Mouse (Mus musculus) Muller cell, postnatal 12 days (primary cell): ENCODE results near the gene Iqch.
"Not testable (repeated sequence)": the region's sequence is repeated elsewhere in the genome, so short reads cannot be mapped to it uniquely, and the experiment has no call there.

Source experiments
- DNase-seq: peaks from one replicate; pipeline ENCODE4 v3.0.0-alpha.2; 2015; ENCODE audit errors: inconsistent ontology term

Gene Iqch

DNA sequence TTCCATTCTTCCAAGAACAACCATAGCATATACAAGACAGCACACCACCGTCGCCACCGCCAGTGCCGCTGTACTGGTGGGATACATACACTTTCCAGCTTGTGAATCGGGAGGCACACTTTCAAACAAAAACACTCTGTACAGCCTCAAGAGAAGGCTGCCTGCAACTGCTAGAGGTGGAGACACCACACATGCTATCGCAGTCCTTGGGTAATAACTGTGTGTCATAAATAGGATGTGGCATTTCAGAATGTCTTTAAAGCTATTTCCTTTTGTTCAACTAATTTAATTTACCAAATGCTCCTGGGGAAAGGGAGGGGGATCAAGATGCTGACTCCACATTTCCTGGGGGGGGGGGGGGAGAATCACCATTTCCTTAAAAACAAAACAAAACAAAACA is 34.0 kb downstream of the Iqch start:
- DNase-seq, result no peak

DNA sequence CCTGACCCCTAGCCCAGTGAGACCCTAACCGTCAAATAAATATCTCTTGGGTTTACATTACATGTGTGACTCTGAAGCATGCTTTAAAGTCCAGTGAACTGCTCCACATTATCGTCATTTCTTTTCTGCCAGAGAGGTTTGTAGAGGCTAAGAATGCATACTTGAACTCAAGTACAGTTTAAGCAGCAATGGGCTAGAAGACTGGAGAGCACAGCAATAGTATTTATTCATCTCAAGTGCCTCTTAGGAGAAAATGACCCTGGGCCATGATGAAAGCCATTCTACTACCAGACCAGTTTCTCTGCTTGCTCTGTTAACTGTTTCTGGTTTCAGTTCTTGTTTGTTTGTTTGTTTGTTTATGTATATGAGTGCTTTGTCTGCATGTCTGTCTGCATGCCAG is 38.9 kb downstream of the Iqch start:
- no peak for DNase-seq

DNA sequence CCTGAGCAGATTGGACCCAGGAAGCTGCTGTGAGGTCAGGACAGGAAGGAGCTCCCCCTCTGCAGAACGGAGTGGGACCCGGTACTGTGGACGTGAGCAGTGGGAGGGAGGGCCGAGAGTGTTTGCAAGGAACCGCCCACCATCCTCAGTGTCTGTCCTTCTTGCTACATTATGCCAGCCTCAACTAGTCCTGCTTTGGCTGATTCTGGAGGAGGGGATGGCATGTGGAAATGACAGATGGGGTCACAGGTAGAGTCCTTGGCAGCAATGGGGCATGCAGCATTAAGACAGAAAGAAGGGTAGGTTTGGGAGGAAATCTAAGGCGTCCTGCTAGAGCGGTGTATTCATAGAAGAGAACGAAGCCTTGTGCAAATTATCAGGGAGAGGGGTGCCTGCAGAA is 40.4 kb downstream of the Iqch start:
- DNase-seq, result no peak

DNA sequence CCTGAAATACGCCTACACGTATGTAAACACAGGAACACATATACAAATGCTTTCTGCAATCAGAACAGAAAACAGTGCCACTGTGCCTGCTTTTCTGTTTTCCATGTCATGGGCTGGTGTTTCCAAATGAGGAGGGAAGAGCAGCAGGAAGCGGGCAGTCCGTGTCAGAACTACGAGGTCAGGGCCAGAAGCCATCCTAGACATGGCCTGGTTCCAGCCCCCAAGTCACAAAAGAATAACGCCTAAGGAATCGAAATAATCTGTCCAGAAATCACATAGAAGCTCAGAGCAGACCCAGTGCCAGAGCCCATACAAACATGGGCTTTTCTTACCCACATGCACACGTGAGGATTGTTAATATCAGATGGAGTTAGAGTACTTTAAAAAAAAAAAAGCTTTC is 45.4 kb downstream of the Iqch start:
- DNase-seq, result no peak

DNA sequence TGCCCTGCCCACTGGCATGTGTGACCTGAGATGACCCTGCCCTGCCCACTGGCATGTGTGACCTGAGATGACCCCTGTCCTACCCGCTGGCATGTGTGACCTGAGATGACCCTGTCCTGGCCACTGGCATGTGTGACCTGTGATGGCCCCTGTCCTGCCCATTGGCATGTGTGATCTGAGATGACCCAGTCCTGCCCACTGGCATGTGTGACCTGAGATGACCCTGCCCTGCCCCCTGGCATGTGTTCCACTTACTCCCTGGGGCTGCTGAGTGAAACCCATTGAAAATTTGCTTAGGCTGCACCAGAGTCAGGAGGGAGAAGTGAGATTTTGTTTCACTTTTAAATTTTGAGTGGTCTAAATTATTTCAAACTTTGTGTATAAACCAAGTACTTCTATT is 46.0 kb downstream of the Iqch start:
- DNase-seq, result no peak

DNA sequence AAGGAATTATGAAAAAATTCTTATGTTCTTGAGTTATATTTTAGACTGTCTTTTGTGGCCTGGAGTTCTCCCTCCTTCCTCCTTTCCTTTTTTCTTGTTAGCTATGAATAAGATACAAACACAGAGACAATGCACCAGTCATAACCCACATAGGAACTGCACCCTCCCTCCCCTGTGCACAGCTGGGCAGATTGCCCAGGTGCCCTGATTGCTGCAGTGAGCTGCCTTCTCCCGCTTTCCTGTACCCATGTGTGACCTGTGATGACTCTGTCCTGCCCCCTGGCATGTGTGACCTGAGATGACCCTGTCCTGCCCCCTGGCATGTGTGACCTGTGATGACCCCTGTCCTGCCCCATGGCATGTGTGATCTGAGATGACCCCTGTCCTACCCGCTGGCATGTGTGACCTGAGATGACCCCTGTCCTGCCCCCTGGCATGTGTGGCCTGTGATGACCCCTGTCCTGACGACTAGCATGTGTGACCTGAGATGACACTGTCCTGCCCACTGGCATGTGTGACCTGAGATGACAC is 46.8 kb downstream of the Iqch start:
- peak; percentile 17 for DNase-seq

DNA sequence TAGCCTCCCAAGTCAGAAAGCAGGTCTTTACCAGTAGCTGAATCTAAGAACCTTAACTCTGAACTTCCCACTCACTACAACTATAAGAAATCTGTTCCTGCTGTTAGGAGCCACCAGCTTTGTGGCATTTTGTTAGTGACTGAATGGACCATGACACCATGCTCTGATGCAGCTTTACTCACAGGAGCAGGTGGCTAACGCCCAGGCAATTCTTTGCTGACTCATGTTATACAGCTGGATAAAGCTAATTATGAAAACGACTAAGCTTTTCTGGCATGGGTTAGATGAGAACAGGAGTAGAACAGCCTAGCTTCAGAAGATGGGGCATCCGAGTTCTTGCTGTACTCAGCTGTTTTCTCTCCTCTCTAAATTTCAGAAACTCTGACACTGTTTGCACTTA is 48.7 kb downstream of the Iqch start:
- peak; percentile 66 for DNase-seq

DNA sequence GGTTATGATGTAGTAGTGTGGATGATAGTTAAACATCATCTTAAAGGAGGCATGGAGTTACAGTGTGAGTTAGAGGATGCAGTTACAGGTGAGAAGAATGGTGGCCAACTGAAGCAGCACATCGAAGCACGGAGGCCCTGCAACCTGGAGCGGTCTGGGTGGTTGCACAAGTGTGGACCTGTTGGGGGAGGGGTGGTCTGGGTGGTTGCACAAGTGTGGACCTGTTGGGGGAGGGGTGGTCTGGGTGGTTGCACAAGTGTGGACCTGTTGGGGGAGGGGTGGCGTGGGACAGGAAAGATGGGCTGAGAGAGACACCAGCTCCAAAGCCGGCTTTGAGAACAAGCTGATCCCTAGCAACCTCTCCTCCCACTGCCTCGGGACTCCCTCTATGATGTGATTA is 51.6 kb downstream of the Iqch start:
- DNase-seq, result not testable (repeated sequence)

DNA sequence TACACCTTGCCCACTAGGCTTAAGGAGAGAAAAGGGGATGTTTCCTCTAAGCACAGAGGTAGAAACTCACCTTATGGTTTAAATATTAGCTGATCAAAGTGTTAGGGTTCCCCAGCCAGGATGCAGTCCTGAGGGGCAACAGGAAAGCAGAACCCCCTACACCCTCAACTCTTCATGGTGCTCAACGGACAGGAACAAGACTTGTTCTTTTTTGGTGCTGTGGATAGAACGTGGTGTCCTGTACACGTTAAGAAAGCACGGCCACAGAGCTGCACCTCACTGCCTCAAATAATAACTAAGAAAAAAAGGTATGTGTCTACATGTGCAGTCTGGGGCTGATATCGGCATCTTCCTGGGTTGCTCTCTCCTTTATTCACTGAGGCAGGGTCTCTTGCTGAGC is 53.3 kb downstream of the Iqch start:
- DNase-seq, result no peak

DNA sequence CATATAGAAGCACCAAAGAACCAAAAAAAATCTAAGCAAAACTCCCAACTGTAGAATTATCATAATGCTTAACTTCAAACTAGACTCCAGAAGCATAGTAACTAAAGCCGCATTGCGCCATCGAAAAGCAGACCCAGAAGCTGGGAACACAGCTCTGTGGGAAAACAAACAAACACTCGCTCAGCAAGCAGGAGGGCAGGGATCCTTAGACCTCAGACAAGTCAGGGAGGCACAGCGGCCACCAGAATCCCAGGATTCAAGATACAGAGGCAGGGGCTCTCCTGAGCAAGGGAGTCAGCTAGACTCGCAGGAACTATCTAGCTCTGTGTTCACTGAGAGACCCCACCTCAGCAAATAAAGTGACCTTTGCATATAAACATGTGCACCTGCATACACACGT is 60.4 kb downstream of the Iqch start:
- DNase-seq, result no peak

DNA sequence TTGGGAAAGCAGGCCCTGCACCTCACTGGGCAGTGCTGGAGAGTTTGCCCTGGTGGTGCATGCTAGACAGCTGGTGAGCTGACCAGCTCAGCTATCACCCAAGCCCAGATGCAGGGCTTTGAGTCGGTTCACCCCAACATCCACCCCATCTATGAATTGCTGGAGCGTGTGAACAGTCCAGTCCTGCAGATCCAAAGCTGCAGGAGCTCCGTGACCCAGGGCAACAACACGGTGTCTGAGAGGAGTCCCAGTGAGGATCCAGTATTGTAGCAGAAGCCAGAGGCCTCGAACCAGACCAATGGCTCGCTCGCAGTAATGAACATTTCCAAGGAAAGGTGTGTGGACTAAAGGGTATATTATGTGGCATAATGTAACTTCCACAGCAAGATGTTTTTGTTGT is 61.0 kb downstream of the Iqch start:
- DNase-seq, result no peak

DNA sequence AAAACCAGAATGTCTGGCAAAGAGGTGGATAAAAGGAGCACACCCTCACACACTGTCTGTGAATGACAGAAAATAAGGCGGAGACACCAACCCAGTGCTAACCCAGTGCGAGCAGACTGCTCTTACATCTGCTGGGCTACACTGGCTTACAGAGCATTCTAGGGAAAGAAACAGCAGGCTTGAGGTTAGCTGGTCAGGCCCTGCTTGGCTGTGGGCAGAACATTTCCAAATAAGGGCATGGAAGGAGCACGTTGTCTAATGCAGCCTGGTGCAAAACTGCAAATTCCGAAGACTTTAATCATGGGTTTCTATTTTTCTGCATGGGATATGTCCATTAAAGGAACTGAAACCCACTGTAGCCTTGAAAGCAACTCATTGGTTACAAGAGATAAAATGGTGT is 64.8 kb downstream of the Iqch start:
- peak; percentile 16 for DNase-seq

DNA sequence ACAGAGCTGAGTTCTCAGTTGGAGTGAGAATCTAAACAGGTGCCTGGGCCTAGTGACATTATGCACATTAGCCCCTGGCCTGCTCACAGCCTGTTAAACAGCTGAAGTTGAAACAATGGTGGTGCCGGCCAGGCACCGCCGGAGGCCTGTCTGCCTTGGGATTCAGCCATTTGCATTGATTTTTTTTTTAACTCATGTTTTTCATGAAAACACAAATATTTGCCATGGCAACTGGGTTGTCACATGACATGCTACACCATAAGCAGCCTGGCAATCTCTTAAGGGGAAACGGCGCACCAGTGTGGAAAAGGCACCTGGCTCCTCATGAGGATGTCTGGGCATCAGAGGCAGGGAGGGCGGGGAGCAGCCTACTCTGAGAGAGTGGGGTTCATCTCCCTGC is 67.3 kb downstream of the Iqch start:
- peak; percentile 44 for DNase-seq

DNA sequence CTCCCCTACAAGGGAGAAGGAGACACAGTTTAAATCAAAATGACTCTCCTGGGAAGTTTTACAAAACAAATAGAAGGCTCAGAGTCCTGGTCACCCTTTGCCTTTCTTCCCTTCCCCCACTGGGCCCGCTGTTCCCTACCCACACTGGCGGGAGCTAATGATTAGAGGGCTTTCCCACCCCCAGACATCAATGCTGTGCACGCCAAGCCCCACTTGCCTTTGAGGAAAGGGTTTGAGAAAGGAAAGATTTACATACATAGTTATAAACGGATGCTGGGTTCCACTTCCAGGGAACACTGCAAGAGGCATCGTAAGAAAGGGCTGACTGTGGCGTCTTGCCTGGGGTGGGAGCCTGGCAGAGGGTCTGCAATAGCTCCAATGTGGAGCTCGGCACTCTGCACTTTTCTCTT is 67.9 kb downstream of the Iqch start:
- DNase-seq, result no peak

DNA sequence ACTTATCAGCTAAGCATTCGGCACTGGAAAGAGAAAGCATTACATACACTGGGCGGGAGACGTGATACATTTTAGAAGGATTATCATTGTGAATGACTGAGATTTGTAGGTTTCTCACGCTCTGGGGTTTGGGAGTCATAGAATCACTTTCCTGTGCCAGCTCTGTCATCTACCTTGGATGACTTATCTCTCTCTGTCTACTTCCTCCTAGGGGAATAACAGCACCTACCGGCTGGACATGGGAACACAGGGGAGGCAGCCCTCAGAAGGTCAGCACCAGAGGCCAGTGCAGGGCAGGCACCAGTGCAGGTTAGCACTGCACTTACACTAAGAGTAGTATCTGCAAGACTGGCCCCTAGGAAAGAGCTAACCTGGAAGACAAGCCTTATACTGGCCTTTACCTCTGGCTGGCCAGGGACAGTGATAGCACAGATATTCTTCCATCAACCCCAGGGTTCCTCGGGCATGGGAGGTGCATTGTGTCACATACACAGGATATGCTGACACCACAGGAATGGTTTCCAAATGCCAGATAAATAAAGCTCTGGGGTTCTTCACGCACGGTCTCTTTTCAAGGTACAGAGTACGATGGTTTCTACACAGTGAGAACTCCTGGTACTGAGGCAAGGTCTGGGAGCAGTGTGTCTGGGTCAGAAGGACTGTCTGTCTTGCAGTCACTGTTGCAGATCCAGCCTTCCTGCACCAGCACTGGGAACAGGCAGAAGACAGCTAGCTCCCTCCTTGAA is 69.2 kb downstream of the Iqch start:
- no peak for DNase-seq

DNA sequence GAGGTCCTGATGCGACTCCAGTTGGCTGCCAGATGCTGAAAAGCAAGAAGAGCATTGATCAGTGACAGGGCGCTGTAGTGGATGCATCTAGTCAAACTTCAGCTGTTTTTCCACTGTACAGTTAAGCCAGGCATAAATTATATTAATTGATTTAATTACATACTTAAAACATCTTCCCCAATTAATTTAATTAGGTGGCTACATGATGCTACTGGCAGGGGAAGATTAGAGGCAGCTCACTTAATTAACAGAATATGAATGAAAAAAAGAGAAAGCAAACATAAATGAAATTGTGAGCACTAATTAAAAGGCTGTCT is 78.4 kb downstream of the Iqch start:
- DNase-seq, result peak; percentile 73

DNA sequence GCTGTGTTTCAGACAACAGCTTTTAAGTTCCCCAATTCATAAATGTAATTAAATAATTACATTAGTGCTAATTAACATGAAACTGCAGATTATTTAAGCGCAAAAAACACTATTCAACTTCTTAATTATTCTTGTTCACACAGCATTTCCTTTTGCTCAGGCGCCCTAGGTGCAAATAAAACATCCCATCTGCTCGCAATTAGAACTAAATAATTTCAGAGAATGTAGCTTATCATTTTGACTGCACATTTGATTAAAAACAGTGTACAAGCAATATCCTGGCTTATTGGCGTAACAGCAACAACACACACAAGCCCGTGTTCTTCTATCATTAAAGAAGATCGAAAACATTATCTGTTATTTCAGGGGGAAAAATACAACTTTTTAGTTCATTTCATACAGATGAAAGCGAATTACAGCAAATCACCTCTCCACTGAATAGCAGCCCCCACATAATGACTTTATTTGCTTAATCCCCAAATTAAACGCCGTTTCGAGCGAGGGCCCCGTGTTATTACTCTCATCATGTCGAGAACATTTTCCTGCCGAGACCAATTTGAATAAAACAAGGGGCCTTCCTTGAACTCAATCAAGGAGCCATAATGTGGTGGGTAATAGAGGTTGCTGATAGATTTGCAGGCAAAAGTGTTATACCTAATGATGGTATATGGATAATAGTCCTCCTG is 78.9 kb downstream of the Iqch start:
- no peak for DNase-seq

DNA sequence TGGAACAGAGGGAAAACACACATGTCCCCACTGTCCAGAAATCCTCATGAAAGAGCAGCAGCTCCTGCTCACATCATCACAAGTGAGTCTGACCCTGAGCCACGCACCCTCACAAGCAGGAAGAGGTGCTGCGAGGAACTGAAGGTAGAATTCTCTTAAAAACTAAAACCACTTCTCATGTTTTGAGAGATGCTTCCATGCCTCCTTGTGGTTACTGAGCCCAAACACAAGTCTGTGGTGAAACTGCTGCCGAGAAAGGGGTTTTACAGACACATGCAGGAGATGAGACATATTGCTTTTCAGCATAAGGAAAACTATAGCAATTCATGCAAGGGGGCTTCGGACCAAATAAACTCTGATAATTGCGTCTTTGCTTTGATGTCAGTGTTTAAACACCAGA is 89.4 kb downstream of the Iqch start:
- no peak for DNase-seq

DNA sequence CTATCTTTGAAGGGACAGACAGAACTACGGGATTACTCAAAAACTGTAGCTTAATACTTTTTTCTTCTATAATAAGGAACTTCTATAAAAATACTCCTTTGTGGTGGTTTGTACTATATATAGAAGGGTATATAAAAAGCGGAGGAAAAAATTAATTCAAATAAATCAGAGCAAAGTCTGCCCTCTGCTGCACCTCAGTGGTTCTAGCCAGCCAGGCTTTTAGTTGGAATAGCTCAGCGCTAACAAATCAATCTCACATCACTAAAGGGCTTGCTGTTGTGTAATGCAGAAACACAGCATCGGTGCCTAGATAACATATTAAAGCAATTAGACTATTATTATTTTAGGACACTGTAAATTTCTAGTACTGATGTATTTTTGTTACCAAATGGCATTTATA is 91.3 kb downstream of the Iqch start:
- DNase-seq, result no peak

DNA sequence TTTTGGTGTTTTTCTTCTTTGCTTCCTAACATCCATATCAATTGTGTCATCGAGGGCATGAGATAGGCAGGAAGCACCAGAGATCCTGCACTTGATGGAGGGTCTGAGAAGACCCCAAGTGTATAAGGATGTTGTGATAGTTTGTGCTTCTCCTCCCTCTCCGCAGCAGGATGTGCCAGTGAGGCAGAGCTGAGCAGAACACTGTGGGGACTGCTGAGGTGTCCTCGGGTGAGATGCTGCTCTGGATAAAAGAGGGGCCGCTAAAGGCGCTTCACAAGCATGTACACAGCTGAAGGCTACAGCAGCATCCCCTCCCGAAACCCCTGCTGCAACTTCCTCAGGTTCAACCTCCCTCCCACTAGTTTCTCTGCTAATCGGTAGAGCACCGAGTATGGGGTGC is 95.2 kb downstream of the Iqch start:
- no peak for DNase-seq

DNA sequence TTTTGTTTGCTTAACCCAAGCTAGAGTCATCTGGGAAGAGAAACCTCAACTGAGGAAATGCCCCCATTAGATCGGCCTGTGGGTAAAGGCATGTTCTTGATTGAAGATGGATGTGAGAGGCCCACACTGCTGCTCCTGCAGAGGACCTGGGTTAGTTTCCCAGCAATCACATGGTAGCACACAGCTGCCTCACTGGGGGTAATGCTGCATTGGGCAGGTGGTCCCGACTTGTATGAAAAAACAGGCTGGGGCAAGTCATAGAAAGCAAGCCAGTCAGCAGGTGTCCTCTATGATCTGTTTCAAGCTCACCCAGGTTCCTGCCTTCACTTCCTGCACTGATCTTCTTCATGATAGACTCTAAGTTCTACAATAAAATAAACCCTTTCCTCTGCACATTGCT is 98.4 kb downstream of the Iqch start:
- DNase-seq, result no peak

DNA sequence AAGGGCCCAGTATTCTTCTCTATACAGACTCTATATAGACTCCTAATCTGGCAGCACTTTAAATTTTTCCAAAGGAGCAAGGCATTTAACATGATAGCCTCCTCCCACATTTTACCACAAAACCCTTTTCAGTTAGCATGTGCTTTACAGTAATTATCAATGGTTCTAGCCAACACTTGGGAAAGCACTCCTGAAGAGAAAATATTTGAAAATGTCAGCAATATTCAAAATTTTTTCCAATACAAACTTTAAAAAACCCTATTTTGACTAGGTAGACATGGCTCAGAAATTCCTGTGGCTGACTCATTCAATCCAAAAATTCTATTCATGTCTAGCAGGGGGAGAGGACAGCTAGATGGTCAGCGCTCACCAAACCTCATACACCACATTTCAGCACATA is 100.8 kb downstream of the Iqch start:
- peak; percentile 71 for DNase-seq

DNA sequence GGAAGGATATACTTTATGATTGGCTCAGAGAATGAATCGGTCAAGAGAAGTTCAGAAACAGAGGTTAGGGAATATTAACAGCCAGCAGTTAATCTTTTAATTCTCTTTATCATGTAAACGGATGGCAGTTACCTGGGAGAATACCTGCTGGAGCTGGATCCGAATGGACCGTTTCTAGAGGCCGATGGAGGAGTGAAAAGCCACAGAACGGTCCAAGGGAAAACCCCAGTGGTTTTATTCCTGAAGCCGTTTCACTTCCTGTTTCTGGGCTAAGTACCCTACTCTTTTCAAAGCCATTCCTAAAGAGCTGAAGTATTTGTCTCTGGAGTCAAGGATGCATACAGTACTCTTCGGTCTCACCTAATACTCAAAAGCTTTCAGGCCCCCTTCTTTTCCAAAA is 102.4 kb downstream of the Iqch start:
- DNase-seq, result no peak

DNA sequence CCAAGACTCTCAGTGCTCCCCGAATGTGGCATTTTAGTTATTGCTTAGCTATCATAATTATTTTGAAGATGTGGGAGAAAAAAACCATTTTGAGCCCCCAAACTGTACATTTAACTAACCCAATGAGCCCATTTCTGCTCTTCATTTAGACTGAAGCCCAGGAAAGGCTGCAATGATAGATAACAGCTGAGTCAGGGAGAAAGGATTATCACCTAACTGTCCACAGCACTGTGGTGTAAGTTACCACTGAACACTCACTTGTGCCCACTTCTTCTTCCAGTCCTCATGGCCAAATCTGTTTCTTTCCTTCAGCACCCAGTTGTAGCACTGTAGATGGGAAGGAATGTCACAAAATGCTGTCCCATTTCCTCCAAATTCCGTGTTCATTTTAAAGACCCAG is 106.5 kb downstream of the Iqch start:
- no peak for DNase-seq
